Mouse (Mus musculus): ENCODE measurements around the gene Gm21083. TPM values are rescaled to one million over a fixed set of nuclear protein-coding genes. Genes with fewer than 3 reads are reported as not detected.
A peak's percentile ranks its signal among the peaks of the same experiment; 100 is the strongest.
"Not testable (repeated sequence)": the region's sequence is repeated elsewhere in the genome, so short reads cannot be mapped to it uniquely, and the experiment has no call there.

Gm21083 gene
- polyA plus RNA-seq, 1 experiment from 2014 or later = not detected

DNA sequence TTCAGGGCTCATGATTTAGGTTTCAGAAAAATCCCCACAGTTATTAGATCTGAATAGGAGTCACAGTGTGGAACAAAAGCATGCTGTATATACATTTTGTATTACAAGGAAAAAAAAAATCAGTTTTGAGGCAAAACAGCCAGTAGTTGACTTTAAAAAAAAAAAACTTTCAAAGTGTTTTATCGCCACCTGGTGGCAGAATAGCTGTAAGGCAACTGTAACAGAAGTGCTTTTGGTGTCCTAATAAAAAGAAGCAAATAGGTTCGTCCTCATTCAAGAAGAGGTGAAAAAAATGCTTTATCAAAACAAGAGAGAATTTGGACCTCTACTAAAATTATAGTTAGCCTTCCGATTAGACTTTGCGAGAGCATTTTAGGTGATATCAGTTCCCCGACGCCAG lies 11.2 kb downstream of the Gm21083 start:
- not testable (repeated sequence) for H3K4me2 ChIP-seq (ENCODE audit: low read depth, low read length); H3K9me3 ChIP-seq (ENCODE audit: control insufficient read depth, low read length); H3K9ac ChIP-seq (ENCODE audit: low read length); H3K27ac ChIP-seq (ENCODE audit: low read length); H3K36me3 ChIP-seq (ENCODE audit: control insufficient read depth, insufficient read depth, low read length); H3K4me1 ChIP-seq (replicated peaks; ENCODE audit: control insufficient read depth, insufficient read depth, low read length); ATAC-seq (ENCODE audit: low read depth); H3K27me3 ChIP-seq (ENCODE audit: control insufficient read depth, insufficient read depth, low read depth, low read length); H3K4me3 ChIP-seq (ENCODE audit: low read length)
- WGBS = 25% methylated on average over 6 of the region's 6 CpGs

GRCm38 (mm10) chr5:15590635-15591034 lies 13.5 kb downstream of the Gm21083 start:
- not testable (repeated sequence) for H3K9ac ChIP-seq (ENCODE audit: low read length); H3K4me1 ChIP-seq (replicated peaks; ENCODE audit: control insufficient read depth, insufficient read depth, low read length); H3K9me3 ChIP-seq (ENCODE audit: control insufficient read depth, low read length); H3K36me3 ChIP-seq (ENCODE audit: control insufficient read depth, insufficient read depth, low read length); H3K27me3 ChIP-seq (ENCODE audit: control insufficient read depth, insufficient read depth, low read depth, low read length); H3K4me3 ChIP-seq (ENCODE audit: low read length); H3K27ac ChIP-seq (ENCODE audit: low read length); ATAC-seq (ENCODE audit: low read depth); H3K4me2 ChIP-seq (ENCODE audit: low read depth, low read length)
- WGBS = 48% methylated on average over 5 of the region's 5 CpGs

- H3K4me1 ChIP-seq (replicated peaks; ENCODE audit: control insufficient read depth, insufficient read depth, low read length); H3K9ac ChIP-seq (ENCODE audit: low read length); H3K4me3 ChIP-seq (ENCODE audit: low read length); H3K27ac ChIP-seq (ENCODE audit: low read length); H3K9me3 ChIP-seq (ENCODE audit: control insufficient read depth, low read length); H3K36me3 ChIP-seq (ENCODE audit: control insufficient read depth, insufficient read depth, low read length); H3K4me2 ChIP-seq (ENCODE audit: low read depth, low read length); H3K27me3 ChIP-seq (ENCODE audit: control insufficient read depth, insufficient read depth, low read depth, low read length); ATAC-seq (ENCODE audit: low read depth): not testable (repeated sequence)
- WGBS = 61% methylated on average over 2 of the region's 2 CpGs
Measured at GRCm38 (mm10) chr5:15591577-15591976, 14.4 kb downstream of the Gm21083 start.

GRCm38 (mm10) chr5:15598831-15599230 lies 21.7 kb downstream of the Gm21083 start:
- H3K4me2 ChIP-seq (ENCODE audit: low read depth, low read length); H3K27ac ChIP-seq (ENCODE audit: low read length); ATAC-seq (ENCODE audit: low read depth); H3K9me3 ChIP-seq (ENCODE audit: control insufficient read depth, low read length); H3K36me3 ChIP-seq (ENCODE audit: control insufficient read depth, insufficient read depth, low read length); H3K9ac ChIP-seq (ENCODE audit: low read length); H3K4me1 ChIP-seq (replicated peaks; ENCODE audit: control insufficient read depth, insufficient read depth, low read length); H3K27me3 ChIP-seq (ENCODE audit: control insufficient read depth, insufficient read depth, low read depth, low read length); H3K4me3 ChIP-seq (ENCODE audit: low read length): not testable (repeated sequence)

DNA sequence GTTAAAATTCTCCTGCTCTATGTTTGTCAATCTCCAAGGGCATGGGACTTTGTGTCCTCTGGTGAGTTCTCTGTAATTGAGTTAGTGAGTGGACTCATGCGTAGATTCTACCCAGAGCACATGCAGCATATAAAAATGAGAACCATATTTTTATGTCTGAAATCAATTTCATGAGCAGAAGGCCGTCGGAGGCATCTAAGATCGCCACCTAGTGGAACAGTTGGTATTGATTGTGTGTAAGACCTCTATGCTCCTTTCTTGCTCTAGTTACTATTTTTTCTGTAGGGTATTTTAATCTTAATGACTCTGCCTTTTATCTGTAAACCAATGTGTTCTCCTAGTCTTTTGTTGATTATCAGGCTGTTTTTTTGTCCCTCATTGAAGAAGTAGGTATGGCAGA lies 23.2 kb downstream of the Gm21083 start:
- H3K9ac ChIP-seq (ENCODE audit: low read length); H3K4me1 ChIP-seq (replicated peaks; ENCODE audit: control insufficient read depth, insufficient read depth, low read length); ATAC-seq (ENCODE audit: low read depth); H3K27ac ChIP-seq (ENCODE audit: low read length); H3K4me2 ChIP-seq (ENCODE audit: low read depth, low read length); H3K36me3 ChIP-seq (ENCODE audit: control insufficient read depth, insufficient read depth, low read length); H3K27me3 ChIP-seq (ENCODE audit: control insufficient read depth, insufficient read depth, low read depth, low read length); H3K4me3 ChIP-seq (ENCODE audit: low read length); H3K9me3 ChIP-seq (ENCODE audit: control insufficient read depth, low read length): not testable (repeated sequence)
- WGBS = 40% methylated on average over 4 of the region's 4 CpGs

DNA sequence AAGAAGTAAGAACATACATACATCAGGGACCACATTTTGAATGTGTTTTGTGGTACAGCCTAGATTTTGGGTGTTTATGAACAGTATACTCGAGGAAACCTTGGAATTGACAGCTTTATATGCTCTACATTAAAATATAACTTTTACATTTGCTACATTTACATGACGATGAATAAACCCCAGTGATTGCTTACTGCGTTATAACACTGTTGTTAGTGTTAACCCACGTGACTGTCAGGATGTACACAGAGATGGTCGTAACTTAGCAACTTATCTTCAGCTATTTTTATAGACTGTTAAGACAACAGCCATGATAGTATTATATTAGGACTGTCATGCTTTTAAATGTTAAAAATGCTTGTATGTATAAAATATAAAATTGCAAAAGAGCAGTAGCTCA lies 24.3 kb downstream of the Gm21083 start:
- H3K36me3 ChIP-seq (ENCODE audit: control insufficient read depth, insufficient read depth, low read length); ATAC-seq (ENCODE audit: low read depth); H3K9me3 ChIP-seq (ENCODE audit: control insufficient read depth, low read length); H3K4me1 ChIP-seq (replicated peaks; ENCODE audit: control insufficient read depth, insufficient read depth, low read length); H3K4me3 ChIP-seq (ENCODE audit: low read length); H3K27me3 ChIP-seq (ENCODE audit: control insufficient read depth, insufficient read depth, low read depth, low read length); H3K4me2 ChIP-seq (ENCODE audit: low read depth, low read length); H3K27ac ChIP-seq (ENCODE audit: low read length); H3K9ac ChIP-seq (ENCODE audit: low read length): not testable (repeated sequence)
- WGBS = 52% methylated on average over 5 of the region's 5 CpGs

- WGBS = 63% methylated on average over 3 of the region's 3 CpGs
- H3K9ac ChIP-seq (ENCODE audit: low read length) = not testable (repeated sequence)
Measured at GRCm38 (mm10) chr5:15601960-15602359, 24.8 kb downstream of the Gm21083 start.

GRCm38 (mm10) chr5:15602424-15602947 lies 25.4 kb downstream of the Gm21083 start:
- not testable (repeated sequence) for ATAC-seq (ENCODE audit: low read depth); H3K9ac ChIP-seq (ENCODE audit: low read length); H3K27ac ChIP-seq (ENCODE audit: low read length); H3K4me3 ChIP-seq (ENCODE audit: low read length); H3K4me1 ChIP-seq (replicated peaks; ENCODE audit: control insufficient read depth, insufficient read depth, low read length); H3K4me2 ChIP-seq (ENCODE audit: low read depth, low read length); H3K27me3 ChIP-seq (ENCODE audit: control insufficient read depth, insufficient read depth, low read depth, low read length); H3K9me3 ChIP-seq (ENCODE audit: control insufficient read depth, low read length); H3K36me3 ChIP-seq (ENCODE audit: control insufficient read depth, insufficient read depth, low read length)
- WGBS = 53% methylated on average over 3 of the region's 3 CpGs

More at GRCm38 (mm10) chr5:15601960-15602359, 24.8 kb downstream of the Gm21083 start:
- ATAC-seq (ENCODE audit: low read depth) = 0 out of 2 replicates have a peak, but pooled peaks have one; percentile 43
- H3K4me3 ChIP-seq (ENCODE audit: low read length); H3K4me1 ChIP-seq (replicated peaks; ENCODE audit: control insufficient read depth, insufficient read depth, low read length); H3K27me3 ChIP-seq (ENCODE audit: control insufficient read depth, insufficient read depth, low read depth, low read length); H3K27ac ChIP-seq (ENCODE audit: low read length); H3K36me3 ChIP-seq (ENCODE audit: control insufficient read depth, insufficient read depth, low read length); H3K9me3 ChIP-seq (ENCODE audit: control insufficient read depth, low read length); H3K4me2 ChIP-seq (ENCODE audit: low read depth, low read length): not testable (repeated sequence)

DNA sequence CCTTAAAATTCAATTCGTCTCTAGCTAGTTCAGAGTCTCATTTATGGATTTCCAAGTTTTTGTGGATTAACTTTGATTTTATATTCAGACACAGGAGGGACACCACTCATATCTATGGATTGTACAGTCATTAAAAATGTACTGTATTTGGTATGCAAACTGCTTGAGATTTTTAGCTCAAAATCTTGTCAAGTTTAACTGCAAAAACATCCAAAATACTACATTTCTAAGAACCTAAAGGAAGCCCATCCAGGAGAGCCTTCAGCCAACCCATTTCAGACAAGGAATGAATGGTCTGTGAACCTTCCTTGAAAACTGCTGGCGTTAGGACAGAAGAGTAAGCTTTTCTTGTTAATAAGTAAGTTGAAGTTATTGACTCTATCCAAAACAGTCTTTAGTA lies 25.9 kb downstream of the Gm21083 start:
- H3K27ac ChIP-seq (ENCODE audit: low read length); H3K4me1 ChIP-seq (replicated peaks; ENCODE audit: control insufficient read depth, insufficient read depth, low read length); H3K4me3 ChIP-seq (ENCODE audit: low read length); H3K9me3 ChIP-seq (ENCODE audit: control insufficient read depth, low read length); H3K36me3 ChIP-seq (ENCODE audit: control insufficient read depth, insufficient read depth, low read length); H3K27me3 ChIP-seq (ENCODE audit: control insufficient read depth, insufficient read depth, low read depth, low read length); H3K9ac ChIP-seq (ENCODE audit: low read length); H3K4me2 ChIP-seq (ENCODE audit: low read depth, low read length); ATAC-seq (ENCODE audit: low read depth): not testable (repeated sequence)
- WGBS = 53% methylated on average over 2 of the region's 2 CpGs

DNA sequence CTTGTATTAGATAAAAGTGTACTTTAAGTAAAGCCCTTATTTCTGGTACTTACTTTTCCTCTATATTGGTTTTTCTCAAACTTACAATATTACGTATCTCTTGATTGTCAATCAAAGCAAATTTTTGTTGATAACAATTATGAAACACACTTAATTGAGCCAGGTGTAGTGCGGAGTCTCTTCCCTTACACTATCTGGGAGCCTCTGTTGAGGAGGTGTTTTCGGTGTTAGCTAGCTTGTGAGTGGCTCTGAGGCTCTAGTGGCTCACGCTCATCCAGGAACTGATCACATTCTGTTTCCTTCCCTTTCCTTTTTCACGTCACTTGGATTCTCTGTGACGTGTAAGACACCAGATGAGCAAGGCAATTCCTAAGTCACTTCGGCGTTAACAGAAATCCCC lies 26.5 kb downstream of the Gm21083 start:
- not testable (repeated sequence) for H3K9ac ChIP-seq (ENCODE audit: low read length); ATAC-seq (ENCODE audit: low read depth); H3K4me1 ChIP-seq (replicated peaks; ENCODE audit: control insufficient read depth, insufficient read depth, low read length); H3K27ac ChIP-seq (ENCODE audit: low read length); H3K9me3 ChIP-seq (ENCODE audit: control insufficient read depth, low read length); H3K36me3 ChIP-seq (ENCODE audit: control insufficient read depth, insufficient read depth, low read length); H3K4me3 ChIP-seq (ENCODE audit: low read length); H3K27me3 ChIP-seq (ENCODE audit: control insufficient read depth, insufficient read depth, low read depth, low read length); H3K4me2 ChIP-seq (ENCODE audit: low read depth, low read length)
- 66% methylated on average over 8 of the region's 8 CpGs for WGBS
